Mouse (Mus musculus) G1E (cell line): ENCODE measurements around the gene Dtx2.

Experiments
- CTCF ChIP-seq: IDR thresholded peaks from 2 replicates; pipeline ENCODE4 v1.5.1; 2012; ENCODE audit warnings: low read depth, low read length, inconsistent platforms, mixed read lengths
- GATA2 ChIP-seq: IDR thresholded peaks from 2 replicates; pipeline ENCODE4 v1.6.1; 2012; ENCODE audit warnings: low read depth, low read length, inconsistent platforms, borderline replicate concordance

- no peak for TF ChIP-seq CTCF
- no peak for TF ChIP-seq GATA2
These were observed 7.4 kb upstream of the Dtx2 start for GRCm38 (mm10) chr5:135987248-135987647.
